In the genomic region with DNA sequence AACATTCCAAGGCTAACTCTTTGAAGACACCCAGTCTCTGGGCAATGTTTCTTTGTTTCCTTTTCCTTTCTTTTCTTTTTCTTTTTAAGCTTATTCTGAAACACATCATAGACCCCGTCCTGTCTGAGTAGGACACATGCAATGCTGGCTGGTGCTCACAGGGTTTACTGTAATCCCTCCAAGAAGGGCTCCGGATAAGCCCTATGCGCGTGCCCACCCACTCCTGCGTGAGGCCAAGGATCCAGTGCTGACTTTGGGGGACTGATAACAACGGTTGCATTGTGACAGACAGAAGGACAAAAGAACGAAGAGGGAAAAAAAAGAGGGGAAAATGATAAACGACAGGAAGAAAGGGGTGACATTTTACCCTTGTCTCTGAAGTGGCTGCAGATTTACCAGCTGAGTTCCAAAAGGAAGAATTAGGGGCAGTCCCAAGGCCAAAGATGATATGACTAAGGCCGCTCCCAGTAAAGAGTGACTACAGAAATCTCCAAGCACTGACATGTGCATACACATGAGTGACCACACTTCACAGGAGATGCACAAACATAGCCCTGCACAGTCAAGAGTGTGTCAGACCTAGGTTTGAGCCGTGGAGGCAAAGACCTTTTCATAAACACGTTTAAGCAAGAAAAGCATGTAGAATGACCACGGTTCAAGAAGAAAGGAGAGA, we compare ENCODE assay signal across 13 mouse cellular contexts.
DNase-seq lines count a peak whose midpoint lies in the region; ATAC-seq lines count a peak whose summit lies in the region.
"Had no signal": no experiment of that assay in that cellular context is flagged by ENCODE, and none has a peak within 500 bp of the region (broad histone marks: within the 10 kb centered on the region; RNA-seq: fewer than 3 reads in every experiment).

No protein-coding gene starts in this region.

- no peak for DNase-seq in forebrain, embryonic 11.5 days (ENCODE audit: low spot score)
- DNase-seq in neural tube, embryonic 10.5 days (ENCODE audit: extremely low spot score, low spot score) = no peak
- DNase-seq in testis, postnatal 10 days (ENCODE audit: low spot score) = no peak
- no peak for DNase-seq in left cerebral cortex, postnatal 25 days (ENCODE audit: low spot score in 2 of 2)
- no peak for DNase-seq in natural killer cell, adult 2 months (ENCODE audit: low spot score in 2 of 2)
- DNase-seq: right cerebral cortex, adult 18-20 months had no signal

- no peak overlapping the region for H3K4me2 ChIP-seq in forebrain, embryonic 13.5 days
- H3K4me2 ChIP-seq in forebrain, embryonic 11.5 days (ENCODE audit: low read depth, low read length, severe bottlenecking) = no peak overlapping the region
- H3K4me2 ChIP-seq in neural tube, embryonic 13.5 days = no peak overlapping the region
- H3K4me2 ChIP-seq: intestine, embryonic 15.5 days had no signal

- H3K36me3 ChIP-seq in forebrain, embryonic 13.5 days (ENCODE audit: poor library complexity, severe bottlenecking) = no peaks in the 10 kb centered on the region
- H3K36me3 ChIP-seq in forebrain, embryonic 11.5 days (ENCODE audit: control insufficient read depth, insufficient read depth, low read length) = no peaks in the 10 kb centered on the region
- H3K36me3 ChIP-seq in neural tube, embryonic 13.5 days = no peaks in the 10 kb centered on the region
- H3K36me3 ChIP-seq: intestine, embryonic 15.5 days had no signal

- intact Hi-C loops in left cerebral cortex, postnatal 25 days (cut with DNase I) = loop anchor here (5.0 kb wide), 2 partner anchors 91 to 111 kb away; no protein-coding TSS in a partner anchor

- no peak for ATAC-seq in forebrain, embryonic 13.5 days
- ATAC-seq in forebrain, embryonic 11.5 days (replicated peaks; ENCODE audit: low FRiP score) = no peak
- no peak for ATAC-seq in neural tube, embryonic 13.5 days (ENCODE audit: low read depth)
- ATAC-seq in megakaryocyte-erythroid progenitor cell, adult 5-6 weeks (replicated peaks; ENCODE audit: low FRiP score, low TSS enrichment, poor library complexity, severe bottlenecking) = 0 out of 2 replicates have a peak, but pooled peaks have one; percentile 14
- ATAC-seq: activated CD4-positive, CD25-positive, alpha-beta regulatory T cell, adult 4 months; intestine, embryonic 15.5 days had no signal

- peaks cover 78% of the 10 kb centered on the region for H3K4me1 ChIP-seq in forebrain, embryonic 13.5 days
- peaks cover 35% of the 10 kb centered on the region for H3K4me1 ChIP-seq in forebrain, embryonic 11.5 days (replicated peaks; ENCODE audit: control insufficient read depth, insufficient read depth, low read length)
- peaks cover 75% of the 10 kb centered on the region for H3K4me1 ChIP-seq in neural tube, embryonic 13.5 days (replicated peaks)

- H3K27me3 ChIP-seq in forebrain, embryonic 13.5 days = no peaks in the 10 kb centered on the region
- H3K27me3 ChIP-seq in forebrain, embryonic 11.5 days (ENCODE audit: control insufficient read depth, insufficient read depth, low read length) = no peaks in the 10 kb centered on the region
- H3K27me3 ChIP-seq in neural tube, embryonic 13.5 days = no peaks in the 10 kb centered on the region
- H3K27me3 ChIP-seq: intestine, embryonic 15.5 days had no signal

- peak overlapping the region; percentile 2; the same call in 1 of the 2 replicates for H3K27ac ChIP-seq in forebrain, embryonic 13.5 days
- no peak overlapping the region for H3K27ac ChIP-seq in forebrain, embryonic 11.5 days (ENCODE audit: low read depth, low read length)
- H3K27ac ChIP-seq in neural tube, embryonic 13.5 days (replicated peaks) = peak overlapping the region; percentile 46; the same call in 1 of the 2 replicates
- H3K27ac ChIP-seq: intestine, embryonic 15.5 days; left cerebral cortex, adult 2 months; macrophage had no signal

- WGBS in forebrain, embryonic 13.5 days = 57% methylated on average over 12 of the region's 12 CpGs
- WGBS in forebrain, embryonic 11.5 days = 63% methylated on average over 12 of the region's 12 CpGs
- WGBS in neural tube, embryonic 13.5 days = 65% methylated on average over 12 of the region's 12 CpGs

- H3K9me3 ChIP-seq in forebrain, embryonic 13.5 days (replicated peaks) = no peaks in the 10 kb centered on the region
- no peaks in the 10 kb centered on the region for H3K9me3 ChIP-seq in forebrain, embryonic 11.5 days (ENCODE audit: control insufficient read depth, low read length)
- no peaks in the 10 kb centered on the region for H3K9me3 ChIP-seq in neural tube, embryonic 13.5 days
- H3K9me3 ChIP-seq: intestine, embryonic 15.5 days had no signal

- H3K9ac ChIP-seq in forebrain, embryonic 13.5 days = no peak overlapping the region
- no peak overlapping the region for H3K9ac ChIP-seq in forebrain, embryonic 11.5 days (ENCODE audit: low read length)
- no peak overlapping the region for H3K9ac ChIP-seq in neural tube, embryonic 13.5 days
- H3K9ac ChIP-seq: intestine, embryonic 15.5 days had no signal

- no peak overlapping the region for H3K4me3 ChIP-seq in forebrain, embryonic 13.5 days
- no peak overlapping the region for H3K4me3 ChIP-seq in forebrain, embryonic 11.5 days (ENCODE audit: low read depth, low read length)
- H3K4me3 ChIP-seq in neural tube, embryonic 13.5 days = no peak overlapping the region
- H3K4me3 ChIP-seq: intestine, embryonic 15.5 days; left cerebral cortex, adult 2 months had no signal
